Mouse (Mus musculus) forebrain, embryonic 12.5 days (tissue): ENCODE measurements at regions not wholly inside any gene's neighbourhood (a gene's known extent, or its start where the extent isn't known, plus 50 kb on each side); places are given as distances from the start of the nearest gene placed in this dataset.
"Not testable (repeated sequence)": the region's sequence is repeated elsewhere in the genome, so short reads cannot be mapped to it uniquely, and the experiment has no call there.

Experiments used
- ATAC-seq: fragments of 200-750 bp; cut with Nextera tagmentation; 2 replicates; pipeline ENCODE4 v1.8.0; 2017; ENCODE audit warnings: moderate TSS enrichment; ENCODE audit not compliant: low FRiP score
- H3K27ac ChIP-seq: fragments of 300-500 bp; sonication (generic); 2 replicates; pipeline ENCODE4 v1.5.1; 2016; ENCODE audit warnings: mild to moderate bottlenecking
- H3K27me3 ChIP-seq: fragments of 300-500 bp; sonication (generic); 2 replicates; pipeline ENCODE4 v1.6.1; 2016; ENCODE audit warnings: mild to moderate bottlenecking
- H3K36me3 ChIP-seq: fragments of 300-500 bp; sonication (generic); replicated peaks from 2 replicates; pipeline ENCODE4 v1.6.1; 2016; ENCODE audit warnings: mild to moderate bottlenecking
- H3K4me1 ChIP-seq: fragments of 300-500 bp; sonication (generic); 2 replicates; pipeline ENCODE4 v1.6.1; 2016
- H3K4me2 ChIP-seq: fragments of 300-500 bp; sonication (generic); 2 replicates; pipeline ENCODE4 v1.6.1; 2016; ENCODE audit warnings: mild to moderate bottlenecking, moderate library complexity
- H3K4me3 ChIP-seq: fragments of 300-500 bp; sonication (generic); replicated peaks from 2 replicates; pipeline ENCODE4 v1.5.1; 2016; ENCODE audit warnings: mild to moderate bottlenecking
- H3K9ac ChIP-seq: fragments of 300-500 bp; sonication (generic); 2 replicates; pipeline ENCODE4 v1.6.1; 2016; ENCODE audit warnings: mild to moderate bottlenecking
- H3K9me3 ChIP-seq: fragments of 300-500 bp; sonication (generic); 2 replicates; pipeline ENCODE4 v1.6.1; 2016
- WGBS: fragments of 180-500 bp; shearing (Covaris S2); methylation state at CpG from one replicate; pipeline ENCODE4 v1.1.7; 2016; 5-methylcytosine and 5-hydroxymethylcytosine counted together

DNA sequence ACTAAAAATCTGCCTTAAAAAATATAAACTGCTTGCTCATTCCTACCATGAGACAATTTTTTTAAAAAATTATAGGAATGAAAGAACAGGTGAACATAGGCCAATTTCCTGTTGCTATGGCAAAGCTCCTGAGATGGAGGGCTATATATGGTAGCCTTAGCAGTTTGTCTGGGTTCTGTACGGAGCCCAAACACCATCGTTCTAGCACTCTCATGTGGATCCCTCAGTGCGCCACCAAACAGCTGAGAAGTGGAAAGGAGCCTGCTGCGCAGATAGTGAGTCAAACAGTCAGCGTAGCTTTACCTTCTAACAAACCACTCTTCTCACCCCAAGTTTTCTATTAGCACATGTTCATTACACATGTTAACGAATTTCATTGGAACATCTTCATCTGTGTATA lies 168.9 kb upstream of the Plcz1 start:
- Histone ChIP-seq H3K36me3 (no peaks in the 10 kb centered on the region), H3K9me3 (peaks cover 6% of the 10 kb centered on the region; the same call in 1 of the 2 replicates), H3K9ac (no peak overlapping the region), H3K4me2 (no peak overlapping the region), H3K4me1 (no peaks in the 10 kb centered on the region), H3K27ac (no peak overlapping the region), H3K4me3 (no peak overlapping the region), H3K27me3 (no peaks in the 10 kb centered on the region)
- no peak for ATAC-seq
- WGBS: 93% methylated on average over 6 of the region's 6 CpGs

DNA sequence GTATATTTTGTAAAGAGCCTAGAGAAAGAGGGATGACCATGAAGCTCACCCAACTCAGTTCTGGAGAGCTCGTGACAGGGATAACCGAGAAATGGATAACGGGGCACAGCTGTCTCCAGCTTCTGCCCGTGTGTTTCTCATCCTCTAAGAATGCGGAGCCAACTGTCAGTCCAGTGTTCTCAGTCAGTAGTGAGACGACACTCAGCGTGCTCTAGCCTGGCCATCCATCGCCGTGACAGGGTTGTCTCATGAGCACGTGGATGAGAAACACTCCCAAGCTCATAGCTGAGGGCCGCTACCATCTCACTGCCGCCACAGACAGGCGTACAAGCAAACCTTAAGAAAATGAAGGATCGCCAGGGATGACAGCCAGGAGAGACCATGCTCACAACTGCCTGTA lies 167.8 kb upstream of the Plcz1 start:
- no peak overlapping the region for H3K9ac ChIP-seq
- 83% methylated on average over 14 of the region's 14 CpGs for WGBS
- no peak overlapping the region for H3K4me2 ChIP-seq
- H3K36me3 ChIP-seq: no peaks in the 10 kb centered on the region
- no peaks in the 10 kb centered on the region for H3K4me1 ChIP-seq
- peaks cover 6% of the 10 kb centered on the region; the same call in 1 of the 2 replicates for H3K9me3 ChIP-seq
- no peak overlapping the region for H3K4me3 ChIP-seq
- ATAC-seq: no peak
- no peaks in the 10 kb centered on the region for H3K27me3 ChIP-seq
- no peak overlapping the region for H3K27ac ChIP-seq

DNA sequence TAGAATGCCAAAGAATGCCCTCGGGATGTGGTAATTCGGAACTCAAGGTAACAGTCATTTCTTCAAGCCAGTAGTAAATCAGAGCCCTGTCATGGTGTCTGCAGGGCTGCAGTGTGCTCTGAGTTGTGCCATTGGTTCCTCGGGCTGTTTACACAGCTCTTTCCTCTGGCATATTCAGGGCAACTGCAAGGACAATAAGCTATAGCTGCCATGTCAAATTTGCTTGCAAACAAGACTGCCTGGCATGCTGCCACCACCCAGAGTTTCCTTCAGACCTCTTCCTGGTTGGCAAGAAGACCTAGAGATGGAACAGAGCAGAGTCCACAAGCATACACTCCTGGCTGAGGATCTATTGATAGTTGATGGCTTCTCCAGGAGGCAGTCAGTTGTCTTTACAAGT lies 167.1 kb upstream of the Plcz1 start:
- 88% methylated on average over 3 of the region's 3 CpGs for WGBS
- H3K4me3 ChIP-seq: no peak overlapping the region
- ATAC-seq: no peak
- H3K9ac ChIP-seq: no peak overlapping the region
- no peaks in the 10 kb centered on the region for H3K4me1 ChIP-seq
- no peak overlapping the region for H3K4me2 ChIP-seq
- no peak overlapping the region for H3K27ac ChIP-seq
- no peaks in the 10 kb centered on the region for H3K36me3 ChIP-seq
- no peaks in the 10 kb centered on the region for H3K27me3 ChIP-seq
- peaks cover 6% of the 10 kb centered on the region; the same call in 1 of the 2 replicates for H3K9me3 ChIP-seq

DNA sequence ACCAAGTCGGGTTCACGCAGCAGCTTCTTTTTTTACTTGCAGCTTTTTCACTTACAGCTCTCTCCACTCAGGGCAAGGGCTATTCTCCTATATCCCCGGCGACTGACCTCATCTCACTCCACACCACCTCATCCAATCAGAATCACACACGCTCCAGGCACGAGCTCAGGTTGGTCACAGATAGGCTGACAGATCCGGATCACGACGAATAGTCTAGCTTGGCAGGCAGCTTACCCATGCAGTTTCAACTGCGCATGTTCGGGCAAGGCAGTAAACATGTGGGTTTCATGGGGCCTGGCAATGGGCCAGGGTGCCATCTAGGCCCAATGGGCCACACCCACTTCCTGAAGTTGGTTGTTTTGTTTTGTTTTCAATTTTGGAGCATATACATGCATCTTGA lies 165.4 kb upstream of the Plcz1 start:
- H3K4me1 ChIP-seq, H3K36me3 ChIP-seq, H3K27me3 ChIP-seq, ATAC-seq, H3K4me2 ChIP-seq, H3K27ac ChIP-seq, H3K9ac ChIP-seq, H3K9me3 ChIP-seq, H3K4me3 ChIP-seq: not testable (repeated sequence)
- WGBS: 91% methylated on average over 11 of the region's 11 CpGs

DNA sequence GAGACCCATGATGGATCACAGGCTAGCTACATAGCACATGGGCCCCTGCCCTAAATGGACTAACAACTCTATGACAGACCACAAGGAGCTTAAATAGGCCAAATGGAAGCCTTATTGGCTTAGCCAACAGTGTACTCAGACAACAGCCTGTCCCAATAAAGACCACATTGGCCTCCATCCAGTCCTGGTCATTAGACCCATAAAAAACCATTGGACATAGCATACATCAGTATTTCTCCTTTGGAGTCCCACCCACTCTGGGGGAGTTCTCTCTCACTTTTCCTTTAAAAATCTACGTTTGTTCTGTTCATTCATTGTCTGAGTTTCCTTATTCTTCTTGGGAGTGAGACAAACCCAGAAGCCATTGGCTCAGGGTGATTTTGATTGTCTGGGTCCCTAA lies 160.1 kb upstream of the Plcz1 start:
- no peaks in the 10 kb centered on the region for H3K9me3 ChIP-seq
- no peaks in the 10 kb centered on the region for H3K36me3 ChIP-seq
- H3K27me3 ChIP-seq: no peaks in the 10 kb centered on the region
- 78% methylated on average over 1 of the region's 1 CpGs for WGBS
- no peak overlapping the region for H3K4me3 ChIP-seq
- no peak for ATAC-seq
- no peak overlapping the region for H3K9ac ChIP-seq
- H3K4me2 ChIP-seq: no peak overlapping the region
- no peaks in the 10 kb centered on the region for H3K4me1 ChIP-seq
- no peak overlapping the region for H3K27ac ChIP-seq

DNA sequence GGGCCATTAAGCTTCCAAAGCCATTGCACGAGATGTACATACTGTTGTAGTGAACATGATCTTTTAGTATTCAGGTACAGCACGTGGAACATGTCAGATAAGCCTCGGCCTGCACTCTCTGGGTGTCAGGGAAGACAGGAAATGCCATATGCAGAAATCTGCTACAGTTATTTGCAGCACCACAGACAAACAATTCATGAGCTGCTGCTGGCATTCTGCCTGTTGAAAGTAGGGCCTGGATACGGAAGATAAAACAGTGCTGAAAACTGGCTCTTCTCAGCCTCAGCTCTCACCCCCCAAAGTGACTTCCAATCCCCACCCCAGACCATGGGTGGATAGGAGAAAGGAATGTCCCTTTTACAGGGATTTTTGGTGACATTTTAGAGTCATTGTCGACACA lies 159.1 kb upstream of the Plcz1 start:
- no peak overlapping the region for H3K27ac ChIP-seq
- no peaks in the 10 kb centered on the region for H3K36me3 ChIP-seq
- H3K4me2 ChIP-seq: no peak overlapping the region
- H3K9me3 ChIP-seq: no peaks in the 10 kb centered on the region
- WGBS: 92% methylated on average over 5 of the region's 5 CpGs
- ATAC-seq: no peak
- no peak overlapping the region for H3K4me3 ChIP-seq
- no peaks in the 10 kb centered on the region for H3K4me1 ChIP-seq
- H3K27me3 ChIP-seq: no peaks in the 10 kb centered on the region
- no peak overlapping the region for H3K9ac ChIP-seq

DNA sequence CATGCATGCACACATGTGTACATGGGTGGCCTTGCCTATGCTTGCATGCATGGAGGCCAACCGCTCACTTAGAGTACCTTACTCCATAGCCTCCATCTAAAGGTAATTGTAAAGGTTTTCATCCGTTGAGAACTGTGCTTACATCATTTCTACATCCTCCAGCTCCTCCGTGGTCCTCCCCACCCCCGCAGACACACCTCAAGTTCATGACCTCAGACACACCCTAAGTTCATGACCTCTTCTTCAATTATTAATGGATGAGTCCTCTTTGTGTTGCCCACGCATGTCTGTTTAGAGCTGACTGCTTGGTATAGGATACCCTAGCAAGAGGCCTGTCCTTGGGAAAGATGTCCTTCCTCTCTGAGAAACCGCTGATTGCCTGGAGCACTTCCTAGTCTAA lies 156.8 kb upstream of the Plcz1 start:
- Histone ChIP-seq H3K36me3 (no peaks in the 10 kb centered on the region), H3K4me2 (no peak overlapping the region), H3K27me3 (no peaks in the 10 kb centered on the region), H3K9me3 (no peaks in the 10 kb centered on the region), H3K4me1 (0 out of 2 replicates have a peak, but pooled peaks cover 3% of the 10 kb centered on the region), H3K27ac (no peak overlapping the region), H3K9ac (no peak overlapping the region), H3K4me3 (no peak overlapping the region)
- no peak for ATAC-seq
- 88% methylated on average over 6 of the region's 6 CpGs for WGBS

DNA sequence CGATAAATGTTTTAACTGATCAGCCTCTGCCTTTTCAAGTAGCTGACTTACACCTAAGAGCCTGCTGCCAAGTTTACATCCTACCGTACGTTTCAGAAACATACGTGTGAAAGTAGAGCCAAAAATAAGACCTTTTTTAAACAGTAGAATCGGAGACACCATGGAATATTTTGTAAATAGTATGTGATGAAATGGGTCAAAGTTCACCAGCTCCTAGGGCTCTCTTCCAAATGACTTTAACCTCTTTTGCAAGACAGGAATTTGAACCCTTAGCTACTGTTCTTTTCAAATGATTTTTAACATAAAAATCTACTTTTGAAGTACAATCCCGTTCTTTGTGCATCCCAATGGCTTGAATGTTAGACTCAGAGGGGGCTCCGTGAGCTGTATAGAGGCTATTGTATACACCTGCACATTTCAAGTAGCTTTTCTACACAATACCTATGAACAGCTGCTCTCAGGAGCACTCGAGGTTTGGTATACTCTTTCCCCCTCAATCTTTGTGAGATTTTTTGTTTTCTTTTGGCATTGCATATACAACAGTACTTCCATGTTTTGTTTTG lies 155.9 kb upstream of the Plcz1 start:
- Histone ChIP-seq H3K9me3 (no peaks in the 10 kb centered on the region), H3K4me1 (0 out of 2 replicates have a peak, but pooled peaks cover 3% of the 10 kb centered on the region), H3K9ac (no peak overlapping the region), H3K4me3 (no peak overlapping the region), H3K27ac (no peak overlapping the region), H3K36me3 (no peaks in the 10 kb centered on the region), H3K4me2 (no peak overlapping the region), H3K27me3 (no peaks in the 10 kb centered on the region)
- 79% methylated on average over 8 of the region's 8 CpGs for WGBS
- no peak for ATAC-seq

DNA sequence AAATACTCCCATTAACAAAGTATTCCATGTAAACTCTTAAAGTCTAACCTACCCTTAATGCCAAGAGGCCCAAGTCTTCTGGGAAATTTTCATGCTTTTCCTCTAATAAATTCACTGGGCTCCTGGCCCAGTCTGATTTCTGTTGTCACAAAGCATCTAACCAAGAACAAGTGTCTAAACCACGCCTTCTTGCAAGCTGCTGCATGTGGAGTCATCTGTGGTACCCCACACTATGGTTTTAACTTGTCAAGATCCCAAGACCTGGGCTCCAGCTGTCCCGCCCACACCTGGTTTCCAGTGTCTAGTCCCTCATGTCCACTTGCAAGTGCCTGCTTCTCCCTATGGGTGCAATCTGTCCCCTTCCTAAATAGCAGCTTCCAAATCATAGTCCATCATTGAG lies 153.0 kb upstream of the Plcz1 start:
- H3K27me3 ChIP-seq: no peaks in the 10 kb centered on the region
- H3K4me3 ChIP-seq: no peak overlapping the region
- no peak overlapping the region for H3K27ac ChIP-seq
- H3K4me1 ChIP-seq: 0 out of 2 replicates have a peak, but pooled peaks cover 3% of the 10 kb centered on the region
- no peaks in the 10 kb centered on the region for H3K36me3 ChIP-seq
- 88% methylated on average over 2 of the region's 2 CpGs for WGBS
- no peak overlapping the region for H3K4me2 ChIP-seq
- no peaks in the 10 kb centered on the region for H3K9me3 ChIP-seq
- H3K9ac ChIP-seq: no peak overlapping the region
- no peak for ATAC-seq

DNA sequence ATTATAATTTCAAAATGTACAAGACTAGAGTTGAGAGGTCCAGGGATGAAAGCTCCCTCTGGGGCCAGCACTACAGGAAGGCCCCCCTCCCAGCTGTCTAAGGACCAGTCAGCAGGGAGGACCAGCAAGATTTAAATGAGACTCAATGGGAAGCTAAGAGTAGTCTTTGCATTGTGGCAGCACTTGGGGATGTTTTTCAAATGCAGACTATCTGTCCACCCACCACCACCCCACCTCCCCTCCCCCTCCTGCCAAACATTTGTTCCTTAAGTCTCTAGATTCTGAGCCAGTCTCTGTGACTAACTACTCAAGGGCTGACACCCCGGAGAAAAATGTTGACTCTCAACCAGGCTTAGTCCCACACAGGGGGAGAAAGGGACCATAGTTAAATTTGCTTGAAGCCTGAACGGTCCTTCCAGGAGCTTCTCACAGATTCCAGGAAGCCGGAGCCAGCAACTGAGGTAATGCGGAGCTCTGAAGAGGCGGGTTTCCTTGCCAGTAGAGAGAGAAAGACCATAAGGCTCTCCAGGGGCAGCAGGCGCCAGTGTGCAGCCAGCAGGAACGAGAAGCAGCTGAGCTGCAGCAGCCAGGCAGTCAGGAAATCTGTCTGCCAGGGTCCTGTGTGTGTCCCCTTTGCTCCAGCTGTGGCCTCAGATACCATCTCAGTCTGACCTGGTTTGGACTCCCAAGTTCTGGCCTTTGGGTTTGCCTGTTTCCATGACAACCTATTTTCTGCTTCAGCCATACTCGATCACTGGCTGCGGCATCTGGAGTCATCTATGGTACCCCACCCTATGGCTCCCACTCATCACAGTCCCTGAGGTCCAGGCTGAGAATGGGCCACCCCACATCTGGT lies 152.1 kb upstream of the Plcz1 start:
- Histone ChIP-seq H3K36me3 (no peaks in the 10 kb centered on the region), H3K4me1 (0 out of 2 replicates have a peak, but pooled peaks cover 3% of the 10 kb centered on the region), H3K27ac (no peak overlapping the region), H3K4me2 (no peak overlapping the region), H3K27me3 (no peaks in the 10 kb centered on the region), H3K9ac (no peak overlapping the region), H3K9me3 (no peaks in the 10 kb centered on the region), H3K4me3 (no peak overlapping the region)
- 47% methylated on average over 9 of the region's 9 CpGs for WGBS
- ATAC-seq: 0 out of 2 replicates have a peak, but pooled peaks have one; percentile 9

DNA sequence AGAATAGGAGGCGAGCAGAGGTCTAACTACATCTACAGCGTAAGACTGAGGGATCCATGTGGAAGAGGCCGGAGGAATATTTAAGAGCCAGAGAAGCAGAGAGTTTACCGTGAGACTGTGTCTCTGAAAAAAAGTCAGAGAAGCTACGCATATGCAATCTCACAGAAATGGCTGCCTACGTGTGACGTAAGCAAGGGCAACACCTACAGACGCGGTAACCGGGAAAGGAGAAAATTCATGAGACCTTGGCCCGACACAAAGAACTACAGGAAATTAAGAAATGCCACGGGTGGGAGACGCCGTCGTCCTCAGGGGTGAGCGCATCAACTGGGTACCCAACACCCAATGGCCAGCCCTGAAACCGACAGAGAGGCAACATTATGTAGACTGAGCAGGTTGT lies 151.3 kb upstream of the Plcz1 start:
- H3K9ac ChIP-seq: no peak overlapping the region
- no peak for ATAC-seq
- H3K27me3 ChIP-seq: no peaks in the 10 kb centered on the region
- 0 out of 2 replicates have a peak, but pooled peaks cover 3% of the 10 kb centered on the region for H3K4me1 ChIP-seq
- H3K27ac ChIP-seq: no peak overlapping the region
- H3K9me3 ChIP-seq: no peaks in the 10 kb centered on the region
- H3K4me3 ChIP-seq: no peak overlapping the region
- no peak overlapping the region for H3K4me2 ChIP-seq
- H3K36me3 ChIP-seq: no peaks in the 10 kb centered on the region
- WGBS: 86% methylated on average over 17 of the region's 17 CpGs

DNA sequence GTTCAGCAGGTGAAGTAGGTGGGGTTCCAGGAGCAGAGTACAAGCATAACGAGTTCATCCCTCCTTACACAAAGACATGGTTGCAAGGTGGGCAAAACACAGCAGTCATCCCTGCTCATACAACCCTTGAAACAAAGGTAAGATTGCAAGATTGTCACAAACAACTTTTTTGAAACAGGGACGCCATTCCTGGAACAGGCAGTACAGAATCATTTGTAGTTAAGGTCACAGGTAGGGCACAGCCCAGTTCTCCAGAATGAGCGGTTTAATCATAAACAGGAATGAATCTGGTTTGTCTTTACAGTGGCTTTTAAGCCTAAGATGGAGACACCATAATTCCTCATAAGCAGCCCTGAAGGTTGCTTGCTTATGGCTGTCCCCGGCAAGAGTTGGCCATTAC lies 150.1 kb upstream of the Plcz1 start:
- no peaks in the 10 kb centered on the region for H3K9me3 ChIP-seq
- no peak overlapping the region for H3K27ac ChIP-seq
- H3K4me3 ChIP-seq: no peak overlapping the region
- WGBS: 87% methylated on average over 4 of the region's 4 CpGs
- H3K4me1 ChIP-seq: 0 out of 2 replicates have a peak, but pooled peaks cover 3% of the 10 kb centered on the region
- no peaks in the 10 kb centered on the region for H3K36me3 ChIP-seq
- ATAC-seq: no peak
- no peaks in the 10 kb centered on the region for H3K27me3 ChIP-seq
- H3K9ac ChIP-seq: no peak overlapping the region
- H3K4me2 ChIP-seq: no peak overlapping the region

DNA sequence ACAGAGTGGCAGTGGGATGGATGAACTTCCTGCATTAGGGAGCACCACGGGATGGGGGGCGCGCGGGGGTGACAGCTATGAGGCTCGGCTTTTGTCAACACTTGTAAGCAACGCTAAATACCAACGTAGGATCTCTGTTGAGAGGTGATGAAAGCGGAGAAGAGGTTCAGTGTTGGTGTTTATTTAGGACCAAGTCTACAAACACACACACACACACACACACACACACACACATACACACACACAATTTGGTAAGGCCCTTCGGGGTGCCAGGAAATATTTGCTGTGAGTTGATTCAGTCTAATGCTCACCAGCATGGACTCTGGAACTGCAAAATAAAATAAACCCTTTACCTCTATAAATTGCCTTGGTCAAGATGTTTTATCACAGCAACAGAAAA lies 148.3 kb upstream of the Plcz1 start:
- no peak for ATAC-seq
- H3K9ac ChIP-seq: no peak overlapping the region
- no peak overlapping the region for H3K4me2 ChIP-seq
- H3K27me3 ChIP-seq: no peaks in the 10 kb centered on the region
- H3K9me3 ChIP-seq: no peaks in the 10 kb centered on the region
- H3K27ac ChIP-seq: no peak overlapping the region
- 0 out of 2 replicates have a peak, but pooled peaks cover 3% of the 10 kb centered on the region for H3K4me1 ChIP-seq
- no peaks in the 10 kb centered on the region for H3K36me3 ChIP-seq
- 93% methylated on average over 9 of the region's 9 CpGs for WGBS
- H3K4me3 ChIP-seq: no peak overlapping the region
